Mouse (Mus musculus) myocyte (in vitro differentiated cells): Measurements from ENCODE around the gene Klf8. TPM values are rescaled to one million over a fixed set of nuclear protein-coding genes. Genes with fewer than 3 reads are reported as not detected.
A peak's percentile ranks its signal among the peaks of the same experiment; 100 is the strongest.

ENCODE experiments used
- H3K27me3 ChIP-seq: one replicate; pipeline ENCODE4 v1.6.1; 2011; ENCODE audit not compliant: control insufficient read depth, insufficient read depth, insufficient read length
- H3K36me3 ChIP-seq: one replicate; pipeline ENCODE4 v1.6.1; 2011; ENCODE audit not compliant: control insufficient read depth, insufficient read depth
- H3K4me2 ChIP-seq: one replicate; pipeline ENCODE4 v1.6.1; 2011; ENCODE audit warnings: low read depth, control low read depth
- H3K4me3 ChIP-seq: one replicate; pipeline ENCODE4 v1.5.1; 2011; ENCODE audit warnings: mild to moderate bottlenecking, control low read depth, moderate library complexity
- H3K79me2 ChIP-seq: one replicate; pipeline ENCODE4 v1.6.1; 2011; ENCODE audit not compliant: control insufficient read depth, insufficient read depth
- H3ac ChIP-seq: one replicate; pipeline ENCODE4 v1.6.1; 2011; ENCODE audit not compliant: control insufficient read depth, insufficient read length
- CEBPB ChIP-seq: IDR thresholded peaks from 2 replicates; pipeline ENCODE4 v1.6.1; 2011; ENCODE audit warnings: mild to moderate bottlenecking, moderate library complexity; ENCODE audit not compliant: poor library complexity, insufficient read depth, severe bottlenecking
- E2F4 ChIP-seq: IDR thresholded peaks from one replicate; pipeline ENCODE4 v1.6.1; 2011; ENCODE audit warnings: mild to moderate bottlenecking, control low read depth, moderate library complexity; ENCODE audit not compliant: insufficient read depth
- MAX ChIP-seq: IDR thresholded peaks from one replicate; pipeline ENCODE4 v1.6.1; 2011; ENCODE audit warnings: low read depth, mild to moderate bottlenecking, control low read depth
- MYOD1 ChIP-seq, 3 experiments: IDR thresholded peaks; one replicate each; pipeline ENCODE4 v1.6.1; 2011; ENCODE audit warnings: control low read depth in 2 of 3, low read depth in 2 of 3, mild to moderate bottlenecking in 2 of 3, moderate library complexity in 1 of 3; ENCODE audit not compliant: insufficient read length in 2 of 3, control insufficient read depth in 1 of 3
- MYOG ChIP-seq, 3 experiments: IDR thresholded peaks; one replicate each; pipeline ENCODE4 v1.6.1; 2011; ENCODE audit warnings: control low read depth in 2 of 3, low read depth in 2 of 3, mild to moderate bottlenecking in 2 of 3; ENCODE audit not compliant: insufficient read length in 2 of 3, control insufficient read depth in 1 of 3, insufficient read depth in 1 of 3
- POLR2A ChIP-seq: IDR thresholded peaks from one replicate; pipeline ENCODE4 v1.6.1; 2011; ENCODE audit warnings: low read depth, mild to moderate bottlenecking, control low read depth, moderate library complexity; ENCODE audit not compliant: insufficient read length
- POLR2AphosphoS2 ChIP-seq: IDR thresholded peaks from one replicate; pipeline ENCODE4 v1.6.1; 2011; ENCODE audit warnings: low read depth, control low read depth; ENCODE audit not compliant: insufficient read length
- REST ChIP-seq: IDR thresholded peaks from one replicate; pipeline ENCODE4 v1.6.1; 2011; ENCODE audit warnings: mild to moderate bottlenecking, control low read depth, moderate library complexity; ENCODE audit not compliant: insufficient read depth, insufficient read length
- SRF ChIP-seq: IDR thresholded peaks from one replicate; pipeline ENCODE4 v1.6.1; 2011; ENCODE audit warnings: low read depth; ENCODE audit not compliant: control insufficient read depth, insufficient read length
- TCF12 ChIP-seq: IDR thresholded peaks from one replicate; pipeline ENCODE4 v1.6.1; 2011; ENCODE audit warnings: mild to moderate bottlenecking, control low read depth; ENCODE audit not compliant: poor library complexity, insufficient read depth, severe bottlenecking
- TCF3 ChIP-seq: IDR thresholded peaks from one replicate; pipeline ENCODE4 v1.6.1; 2011; ENCODE audit warnings: low read depth, control low read depth; ENCODE audit not compliant: insufficient read length
- USF1 ChIP-seq: IDR thresholded peaks from one replicate; pipeline ENCODE4 v1.6.1; 2011; ENCODE audit warnings: low read depth, mild to moderate bottlenecking, control low read depth, moderate library complexity
- polyA plus RNA-seq: library from polyadenylated mRNA; unstranded; fragments of >200 nt; fragmentation: generic; extraction: Trizol; gene quantifications from one replicate; pipeline ENCODE4 v1.2.1, GENCODE M21; 2012; ENCODE audit warnings: missing spikeins

Gene Klf8
- polyA plus RNA-seq, 1 experiment = 0.12 TPM

GRCm38 (mm10) chrX:153433659-153434293 is 196.5 kb downstream of the Klf8 start:
- no peak overlapping the region for H3K4me3 ChIP-seq
- H3K4me2 ChIP-seq = no peak overlapping the region
- H3K27me3 ChIP-seq = no peaks in the 10 kb centered on the region
- no peak overlapping the region for H3ac ChIP-seq
- 0 out of 2 replicates have a peak, but pooled peaks have one; percentile 26 for TF ChIP-seq CEBPB
- no peak for TF ChIP-seq TCF12
- H3K36me3 ChIP-seq = no peaks in the 10 kb centered on the region
- H3K79me2 ChIP-seq = no peaks in the 10 kb centered on the region

GRCm38 (mm10) chrX:153439573-153439972 is 202.3 kb downstream of the Klf8 start:
- Histone ChIP-seq H3K27me3 (no peaks in the 10 kb centered on the region), H3K79me2 (no peaks in the 10 kb centered on the region), H3K36me3 (no peaks in the 10 kb centered on the region), H3K4me2 (no peak overlapping the region), H3ac (no peak overlapping the region), H3K4me3 (no peak overlapping the region)
- TF ChIP-seq SRF = no peak
- TF ChIP-seq USF1 = no peak
- no peak for TF ChIP-seq TCF3
- TF ChIP-seq MYOG (IDR thresholded peaks at IDR 0.05; ENCODE audit: control insufficient read depth in 1 of 3, insufficient read depth in 1 of 3, insufficient read length in 2 of 3, low read depth in 2 of 3) = no peak
- TF ChIP-seq POLR2AphosphoS2 = no peak
- no peak for TF ChIP-seq E2F4
- no peak for TF ChIP-seq MYOD1 (IDR thresholded peaks at IDR 0.05; ENCODE audit: control insufficient read depth in 1 of 3, insufficient read length in 2 of 3, low read depth in 2 of 3)
- no peak for TF ChIP-seq TCF12
- no peak for TF ChIP-seq REST
- no peak for TF ChIP-seq MAX
- no peak for TF ChIP-seq CEBPB
- no peak for TF ChIP-seq POLR2A

- H3K79me2 ChIP-seq = no peaks in the 10 kb centered on the region
- H3K4me3 ChIP-seq = no peak overlapping the region
- no peaks in the 10 kb centered on the region for H3K36me3 ChIP-seq
- H3ac ChIP-seq = no peak overlapping the region
- TF ChIP-seq POLR2A = no peak
- no peak for TF ChIP-seq SRF
- no peak for TF ChIP-seq MYOG (IDR thresholded peaks at IDR 0.05; ENCODE audit: control insufficient read depth in 1 of 3, insufficient read depth in 1 of 3, insufficient read length in 2 of 3, low read depth in 2 of 3)
- no peak for TF ChIP-seq TCF12
- TF ChIP-seq MAX = no peak
- H3K27me3 ChIP-seq = no peaks in the 10 kb centered on the region
- no peak overlapping the region for H3K4me2 ChIP-seq
These were observed 202.8 kb downstream of the Klf8 start for GRCm38 (mm10) chrX:153440018-153440417.

Other genes with a start within 250 kb of the Klf8 start
- not detected for gene Usp51, start 231.0 kb upstream of the Klf8 start, polyA plus RNA-seq
- 0.04 TPM for gene Mageh1, start 199.9 kb upstream of the Klf8 start, polyA plus RNA-seq
- gene Foxr2, start 118.7 kb upstream of the Klf8 start, polyA plus RNA-seq = not detected
- gene Rragb, start 97.5 kb upstream of the Klf8 start, polyA plus RNA-seq = 0.05 TPM